Mouse (Mus musculus): ENCODE measurements around the gene Raver1.
"Not testable (repeated sequence)": the region's sequence is repeated elsewhere in the genome, so short reads cannot be mapped to it uniquely, and the experiment has no call there.

Gene Raver1

DNA sequence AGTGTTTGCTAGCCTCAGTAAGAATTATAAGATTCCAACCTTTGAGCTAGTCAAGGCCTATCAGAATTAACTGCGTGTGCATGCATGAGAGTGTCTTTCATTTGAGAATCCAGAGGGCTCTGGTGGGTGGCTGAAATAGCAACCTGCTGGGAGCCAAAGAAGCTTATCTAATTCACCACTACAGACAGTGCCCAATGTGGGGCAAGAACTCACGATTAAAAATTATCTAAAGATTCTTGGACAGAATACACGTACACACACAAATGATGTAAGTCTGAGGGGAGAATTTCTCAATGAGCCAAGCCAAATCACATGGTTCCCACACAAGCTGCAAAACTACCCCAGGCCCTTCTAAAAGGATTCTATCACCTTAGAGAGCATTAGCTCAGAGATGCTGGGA is 8.5 kb downstream of the Raver1 start:
- POLR2A ChIA-PET, result interaction anchor here (0.6 to 15.2 kb wide), 18 partner anchors 4 to 624 kb away, joined by 3 to 353 read pairs (median 5); partner anchors contain the start of genes Gm38431 (in 4 of the 4), Raver1 (in 4 of the 4), Fdx1l (in 2 of the 4) and Gm49373 (in 2 of the 4)
- CTCF ChIA-PET, result interaction anchor here in 2 of 4 experiments (1.3 to 1.6 kb wide), 2 partner anchors 9 to 83 kb away, joined by 3 read pairs; partner anchors contain the start of gene Fdx1l (in 1 of the 2)

DNA sequence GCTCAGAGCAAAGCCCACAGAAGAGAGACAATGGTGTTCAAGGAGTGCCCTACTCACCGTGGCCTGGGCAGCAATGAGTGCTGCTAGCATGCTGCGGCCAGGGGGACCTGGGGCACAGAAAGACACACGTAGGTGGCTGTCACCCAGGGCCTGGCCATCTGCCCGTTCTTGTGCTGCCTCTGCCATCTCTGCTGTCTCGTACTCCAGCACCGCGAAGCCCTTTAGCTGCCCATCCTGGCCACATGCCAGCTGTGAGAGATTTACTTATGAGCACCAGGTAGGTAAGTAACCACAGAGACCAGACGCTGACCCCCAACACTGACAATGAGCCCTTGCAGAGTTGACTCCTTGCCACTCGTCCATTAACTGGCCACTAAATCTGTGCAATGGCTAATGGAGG is 10.7 kb downstream of the Raver1 start:
- ChIA-PET POLR2A (interaction anchor here in 3 of 4 experiments (0.6 to 15.2 kb wide), 9 partner anchors 4 to 178 kb away, joined by 3 to 353 read pairs (median 5); partner anchors contain the start of genes Gm38431 (in 3 of the 3), Raver1 (in 3 of the 3), Fdx1l (in 1 of the 3) and Gm49373 (in 1 of the 3)), CTCF (no interaction called here)

DNA sequence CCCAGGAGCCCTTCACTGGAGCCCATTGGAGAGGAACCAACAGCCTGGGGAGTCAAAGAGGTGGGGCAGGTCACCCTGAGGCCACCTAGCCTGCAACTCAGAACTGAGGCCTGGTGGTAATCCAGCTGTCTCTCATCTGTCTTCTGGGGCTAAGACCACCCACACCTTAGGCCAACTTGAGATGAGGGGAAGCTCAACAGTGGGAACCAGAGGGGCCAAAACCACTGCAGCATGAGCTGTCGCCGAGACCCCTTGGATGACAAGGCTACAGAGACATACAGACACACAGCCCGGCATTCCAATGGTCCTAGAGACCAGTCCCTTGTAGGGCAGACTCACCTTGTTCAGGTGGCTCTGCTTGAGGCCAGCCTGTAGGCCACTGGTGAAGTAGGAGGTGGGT is 16.2 kb downstream of the Raver1 start:
- ChIA-PET CTCF (no interaction called here), POLR2A (interaction anchor here in 3 of 4 experiments (0.9 to 15.2 kb wide), 13 partner anchors 10 to 60 kb away, joined by 3 to 353 read pairs (median 5); partner anchors contain the start of genes Gm38431 (in 3 of the 3), Raver1 (in 3 of the 3), Icam1 (in 1 of the 3) and Tyk2 (in 1 of the 3))

DNA sequence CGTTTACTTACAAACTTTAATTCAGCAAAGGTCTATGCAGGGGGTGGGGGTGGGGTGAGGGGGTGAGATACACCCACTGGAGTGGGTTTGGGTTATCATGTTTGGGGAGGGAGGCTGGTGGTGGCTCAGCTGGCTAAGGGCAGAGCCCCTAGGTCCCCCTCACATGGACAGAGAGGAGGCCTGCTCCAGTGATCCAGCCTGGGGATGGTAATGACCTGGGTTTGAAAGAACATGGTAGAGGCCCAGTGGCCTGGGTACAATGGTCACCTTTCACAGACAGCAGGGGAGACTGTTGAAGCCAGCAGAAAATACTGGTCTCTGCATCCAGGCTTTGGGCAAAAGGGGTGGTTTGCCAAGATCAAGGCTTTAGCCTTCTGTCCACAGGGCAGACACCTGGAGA is 17.6 kb downstream of the Raver1 start:
- ChIA-PET POLR2A (interaction anchor here in 3 of 4 experiments (0.6 to 15.2 kb wide), 23 partner anchors 10 to 453 kb away, joined by 3 to 353 read pairs (median 5); partner anchors contain the start of genes Gm38431 (in 3 of the 3), Raver1 (in 3 of the 3), Eif3g (in 1 of the 3) and Kri1 (in 1 of the 3)), CTCF (interaction anchor here in 2 of 4 experiments (0.6 to 1.2 kb wide), 3 partner anchors 9 to 144 kb away, joined by 3 read pairs; partner anchors contain the start of gene Icam4 (in 1 of the 2))

DNA sequence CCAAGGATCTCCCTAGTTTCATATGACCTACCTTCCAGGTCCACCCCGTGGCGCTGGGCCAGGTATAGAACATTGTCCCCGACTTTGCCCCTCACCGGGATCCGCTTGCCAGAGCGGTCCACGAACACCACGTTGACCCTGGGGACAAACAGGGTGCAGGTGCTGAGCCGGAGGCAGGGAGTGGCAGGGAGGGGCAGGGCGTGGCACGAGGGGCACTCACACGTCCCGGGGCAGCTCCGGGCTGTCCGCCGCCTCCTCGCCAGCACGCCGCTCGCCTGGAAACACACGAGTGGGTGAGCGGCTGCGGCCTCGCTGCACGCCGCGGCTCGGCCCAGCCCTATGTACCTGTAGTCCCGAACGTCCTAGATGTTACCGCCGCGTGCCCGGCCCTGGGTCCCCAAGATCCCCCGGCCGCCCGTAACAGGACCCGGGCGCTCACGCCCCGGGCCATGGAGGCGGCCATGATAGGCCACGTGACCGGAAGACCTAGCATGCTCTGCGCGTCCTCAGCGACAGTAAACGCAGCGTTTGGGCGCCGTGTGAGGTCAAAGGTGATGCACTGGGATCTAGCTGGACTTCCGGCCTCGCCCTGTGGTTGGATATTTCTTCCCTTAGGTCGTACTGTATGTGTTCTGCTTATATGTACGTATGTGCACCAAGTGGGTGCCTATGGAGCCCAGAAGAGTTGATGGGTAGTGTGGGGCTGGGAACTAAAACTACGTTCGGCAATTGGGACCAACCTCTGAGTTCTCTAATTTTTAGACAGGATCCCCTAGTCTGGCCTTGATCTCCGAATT is 18.6 kb downstream of the Raver1 start, which contains the start of the genes Gm49373 and Fdx1l:
Gene Gm49373, minus strand, starts transcription at position 53 of the 797 bp plus-strand sequence.
Gene Fdx1l, minus strand, starts transcription at position 571 of the 797 bp plus-strand sequence.
- CTCF ChIA-PET, result interaction anchor here in 2 of 4 experiments (0.6 to 1.0 kb wide), 3 partner anchors 10 to 172 kb away, joined by 3 read pairs; no protein-coding TSS in a partner anchor
- POLR2A ChIA-PET, result interaction anchor here (0.6 to 15.2 kb wide), 46 partner anchors 9 to 454 kb away, joined by 3 to 353 read pairs (median 4); partner anchors contain the start of genes Gm38431 (in 3 of the 4), Raver1 (in 3 of the 4), Eif3g (in 1 of the 4) and Icam1 (in 1 of the 4)

DNA sequence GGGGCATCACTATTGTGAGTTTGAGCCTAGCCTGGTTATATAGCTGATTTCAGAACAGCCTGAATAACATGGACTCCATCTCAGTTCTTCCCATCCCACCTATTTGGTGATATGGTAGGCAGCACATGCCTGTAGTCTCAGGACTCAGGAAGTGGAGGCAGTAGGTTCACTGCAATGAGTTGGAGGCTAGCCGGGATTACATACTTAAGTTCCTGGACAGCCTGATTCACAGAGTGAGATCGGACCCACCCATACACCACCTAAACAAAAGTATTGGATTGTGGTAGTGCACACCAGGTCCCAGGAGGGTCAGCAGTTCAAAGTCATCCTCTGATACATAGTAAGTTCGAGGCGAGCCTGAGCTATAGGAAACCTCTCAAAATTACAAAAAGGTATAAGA is 19.2 kb downstream of the Raver1 start:
- CTCF ChIA-PET, result interaction anchor here in 1 of 4 experiments (0.7 kb wide), 1 partner anchor 15 kb away, joined by 3 read pairs; no protein-coding TSS in a partner anchor

DNA sequence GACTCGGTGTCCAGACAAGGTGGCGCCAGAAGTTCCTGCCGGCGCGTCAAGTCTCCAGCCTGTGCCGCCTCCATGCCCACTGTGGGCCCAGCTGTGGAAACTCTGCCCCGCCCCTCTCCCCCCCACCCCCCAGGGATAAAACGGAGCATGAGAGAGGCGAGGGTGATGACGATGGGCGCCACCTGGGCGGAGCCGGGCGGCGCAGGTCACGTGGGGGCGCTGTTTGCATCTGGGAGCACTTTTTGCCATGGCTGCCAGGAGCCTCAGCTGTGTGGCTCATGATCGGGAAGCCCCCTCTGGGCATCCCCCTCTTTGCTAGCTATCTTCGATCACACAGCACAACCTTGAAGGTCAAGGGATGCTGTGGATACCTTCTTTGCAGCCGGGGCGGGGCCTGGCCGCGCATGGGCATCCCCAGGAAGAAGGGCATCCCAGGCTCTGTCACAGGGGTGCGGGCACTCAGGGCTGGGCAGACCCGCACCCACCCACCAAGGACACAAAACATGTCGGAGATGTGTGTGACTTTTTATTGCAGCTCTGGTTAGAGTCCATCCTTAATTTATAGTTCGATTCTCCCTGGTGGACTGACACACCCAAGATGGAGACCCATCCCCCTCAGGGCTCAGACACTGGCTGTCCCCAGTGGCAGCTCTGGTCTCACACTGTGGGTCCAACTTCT is 24.7 kb downstream of the Raver1 start, which contains the start of gene Zglp1:
Gene Zglp1, minus strand, starts transcription at position 88 of the 679 bp plus-strand sequence.
- CTCF ChIA-PET, result interaction anchor here in 3 of 4 experiments (0.6 to 1.3 kb wide), 6 partner anchors 29 to 310 kb away, joined by 3 to 16 read pairs (median 3); partner anchors contain the start of gene Eif3g (in 1 of the 3)
- POLR2A ChIA-PET, result interaction anchor here (0.6 to 8.0 kb wide), 21 partner anchors 7 to 169 kb away, joined by 3 to 56 read pairs (median 4); partner anchors contain the start of genes Gm38431 (in 3 of the 4), Raver1 (in 3 of the 4), Eif3g (in 1 of the 4) and Fdx1l (in 1 of the 4)

More for the DNA sequence above, 19.2 kb downstream of the Raver1 start:
- POLR2A ChIA-PET, result interaction anchor here (0.6 to 15.2 kb wide), 31 partner anchors 9 to 195 kb away, joined by 3 to 353 read pairs (median 4); partner anchors contain the start of genes Gm38431 (in 2 of the 4), Raver1 (in 2 of the 4), Icam1 (in 1 of the 4) and Tyk2 (in 1 of the 4)

DNA sequence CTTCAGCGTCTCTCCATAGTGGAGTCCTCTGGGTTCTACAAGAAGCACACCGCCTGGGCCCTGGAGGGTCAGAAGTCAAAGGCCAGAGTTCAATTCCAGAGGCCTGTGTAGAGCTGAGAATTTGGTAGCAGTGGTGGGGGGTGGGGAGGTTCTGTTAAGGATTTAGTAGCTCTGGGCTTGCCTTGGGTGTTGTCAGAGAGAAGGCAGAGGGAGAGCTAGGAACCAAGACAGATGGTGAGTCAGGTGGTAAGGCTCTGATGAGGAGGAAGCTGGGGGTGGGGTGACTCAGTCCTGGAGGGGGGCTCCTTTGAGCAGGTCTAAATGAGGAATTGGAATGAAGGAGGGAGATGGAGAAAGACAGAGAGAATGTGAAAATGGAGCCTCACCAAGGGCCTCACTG is 28.9 kb downstream of the Raver1 start:
- POLR2A ChIA-PET, result interaction anchor here in 3 of 4 experiments (0.6 to 8.0 kb wide), 17 partner anchors 10 to 360 kb away, joined by 3 to 56 read pairs (median 4); partner anchors contain the start of genes Gm38431 (in 2 of the 3), Raver1 (in 2 of the 3), Fdx1l (in 1 of the 3) and Gm49373 (in 1 of the 3)
- CTCF ChIA-PET, result interaction anchor here in 2 of 4 experiments (0.6 to 1.3 kb wide), 4 partner anchors 34 to 232 kb away, joined by 3 to 4 read pairs (median 3); partner anchors contain the start of genes Eif3g (in 1 of the 2) and Icam4 (in 1 of the 2)

DNA sequence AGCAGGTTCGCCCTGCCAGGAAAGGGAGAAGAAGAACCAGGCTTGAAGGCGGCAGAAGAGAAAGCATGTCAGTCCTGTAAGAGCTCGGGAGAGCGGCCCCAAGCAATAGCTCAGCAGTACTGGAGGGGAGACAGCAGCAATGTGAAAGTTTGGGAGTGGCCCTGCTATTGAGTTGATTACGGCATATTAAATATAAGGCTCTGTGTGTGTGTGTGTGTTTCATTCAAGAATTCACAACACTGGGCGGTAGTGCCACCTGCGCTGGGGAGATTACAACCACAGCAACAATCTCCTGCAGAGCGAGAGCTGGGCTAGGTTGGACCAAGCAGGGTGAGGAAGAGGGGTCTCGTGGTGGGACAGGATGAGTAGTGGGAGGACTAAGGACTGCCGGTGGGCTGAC is 40.2 kb downstream of the Raver1 start:
- ChIA-PET CTCF (interaction anchor here in 3 of 4 experiments (0.6 to 1.7 kb wide), 3 partner anchors 16 to 589 kb away, joined by 3 to 7 read pairs (median 4); no protein-coding TSS in a partner anchor), POLR2A (interaction anchor here in 3 of 4 experiments (1.1 to 2.6 kb wide), 7 partner anchors 12 to 87 kb away, joined by 3 to 14 read pairs (median 3); partner anchors contain the start of genes Gm38431 (in 2 of the 3), Raver1 (in 2 of the 3) and Icam1 (in 1 of the 3))

DNA sequence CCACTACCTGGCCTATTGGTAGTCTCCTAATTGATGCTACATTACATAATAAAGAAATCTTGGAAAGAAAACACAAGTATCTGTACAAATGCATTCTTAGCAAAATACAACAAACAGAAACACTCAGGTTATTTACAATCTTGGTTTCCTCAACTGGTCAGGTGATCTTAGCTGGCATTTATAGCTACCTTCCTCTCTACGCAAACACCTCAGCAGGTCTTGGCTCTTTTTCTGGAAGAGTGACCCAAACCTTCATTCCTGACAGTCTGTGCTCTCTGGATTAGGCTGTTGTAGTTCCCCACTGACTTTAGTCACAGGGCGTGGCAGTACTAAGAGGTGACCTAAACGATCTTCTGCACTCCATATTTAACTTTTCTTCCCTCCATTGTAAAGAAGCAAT is 46.6 kb downstream of the Raver1 start:
- ChIA-PET POLR2A (no interaction called here), CTCF (interaction anchor here in 1 of 4 experiments (1.0 to 1.1 kb wide), 2 partner anchors 12 to 14 kb away, joined by 3 read pairs; no protein-coding TSS in a partner anchor)

DNA sequence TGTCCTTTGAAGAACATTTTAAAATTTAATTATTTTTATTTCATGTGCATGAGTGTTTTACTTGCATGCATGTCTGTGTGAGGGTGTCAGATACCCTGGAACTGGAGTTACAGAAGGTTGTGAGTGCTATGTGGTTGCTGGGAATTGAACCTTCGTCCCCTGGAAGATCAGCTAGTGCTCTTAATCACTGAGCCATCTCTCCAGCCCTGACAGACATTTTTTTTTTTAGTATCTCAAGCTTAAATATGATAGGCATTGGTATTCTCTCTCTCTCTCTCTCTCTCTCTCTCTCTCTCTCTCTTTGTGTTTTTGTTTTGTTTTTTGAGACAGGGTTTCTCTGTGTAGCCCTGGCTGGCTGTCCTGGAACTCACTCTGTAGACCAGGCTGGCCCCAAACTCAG is 47.0 kb downstream of the Raver1 start:
- CTCF ChIA-PET, result interaction anchor here in 1 of 4 experiments (1.0 to 1.1 kb wide), 2 partner anchors 11 to 14 kb away, joined by 3 read pairs; no protein-coding TSS in a partner anchor
- POLR2A ChIA-PET, result not testable (repeated sequence)

DNA sequence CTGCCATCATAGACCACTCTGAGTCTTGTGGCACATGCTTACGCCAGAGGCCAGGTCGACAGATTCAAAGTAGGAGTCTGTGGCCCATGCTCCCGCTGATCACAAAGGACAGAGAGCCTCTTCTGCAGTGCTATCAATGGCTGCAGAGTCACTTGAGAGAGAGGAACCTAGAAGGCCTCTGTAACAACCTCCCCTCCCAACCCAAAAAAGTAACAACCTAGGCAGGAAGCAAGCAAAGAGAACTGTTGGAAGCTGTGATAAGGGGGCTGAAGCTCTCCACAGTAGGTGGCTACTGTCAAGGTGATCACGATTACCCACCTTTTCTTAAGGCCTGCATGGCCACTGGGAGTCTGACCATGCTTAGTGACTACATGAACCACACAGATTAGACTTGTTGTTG is 48.2 kb downstream of the Raver1 start:
- CTCF ChIA-PET, result no interaction called here
- POLR2A ChIA-PET, result interaction anchor here in 1 of 4 experiments (1.0 to 1.7 kb wide), 2 partner anchors 9 to 48 kb away, joined by 3 to 9 read pairs; partner anchors contain the start of genes Gm38431 and Raver1

DNA sequence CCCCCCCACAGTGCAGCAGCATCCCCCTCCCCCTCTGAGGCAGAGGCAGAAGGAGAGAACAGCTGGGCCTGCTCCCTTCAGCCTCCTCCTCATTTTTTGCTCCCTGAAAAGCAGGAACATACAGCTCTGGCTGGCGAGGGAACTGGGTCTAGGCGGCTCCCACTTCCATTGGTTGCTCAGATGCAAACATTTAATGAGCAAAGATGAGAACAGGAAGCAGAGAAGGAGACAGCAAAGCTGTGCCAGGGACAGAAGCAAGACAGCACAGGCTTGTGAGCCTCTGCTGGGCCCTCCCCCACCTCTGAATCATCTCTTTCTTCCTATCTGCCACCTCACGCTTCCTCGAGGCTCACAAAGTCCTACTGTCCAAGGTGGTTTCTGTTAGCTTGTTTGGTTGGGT is 50.5 kb downstream of the Raver1 start:
- POLR2A ChIA-PET, result interaction anchor here in 2 of 4 experiments (0.6 to 4.5 kb wide), 7 partner anchors 8 to 163 kb away, joined by 3 to 16 read pairs (median 6); partner anchors contain the start of genes Gm38431 (in 1 of the 2), Icam1 (in 1 of the 2), Raver1 (in 1 of the 2) and Zglp1 (in 1 of the 2)
- CTCF ChIA-PET, result interaction anchor here in 2 of 4 experiments (0.6 to 1.7 kb wide), 3 partner anchors 10 to 128 kb away, joined by 3 to 5 read pairs (median 4); no protein-coding TSS in a partner anchor

DNA sequence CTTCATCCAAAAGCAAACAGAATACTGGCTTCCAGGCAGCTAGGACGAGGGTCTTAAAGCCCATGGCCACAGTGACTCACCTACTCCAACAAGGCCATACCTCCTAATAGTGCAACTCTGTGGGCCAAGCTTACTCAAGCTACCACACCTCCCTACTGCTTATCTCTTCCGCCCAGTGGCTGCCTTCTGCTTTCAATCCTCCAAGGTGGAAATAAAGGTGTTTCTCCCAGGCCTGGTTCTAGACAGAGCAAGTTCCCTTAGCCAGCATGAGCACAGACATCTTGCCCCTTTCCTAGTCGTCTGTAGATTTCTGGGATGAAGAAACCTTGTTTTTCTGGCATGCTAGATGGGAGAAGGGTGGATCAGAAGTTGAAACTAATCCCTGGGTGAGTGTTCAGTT is 52.0 kb downstream of the Raver1 start:
- POLR2A ChIA-PET, result interaction anchor here (0.5 to 7.6 kb wide), 11 partner anchors 9 to 52 kb away, joined by 3 to 55 read pairs (median 7); partner anchors contain the start of genes Gm38431 (in 2 of the 4), Raver1 (in 2 of the 4), Fdx1l (in 1 of the 4) and Gm49373 (in 1 of the 4)
- CTCF ChIA-PET, result interaction anchor here in 2 of 4 experiments (1.2 to 1.5 kb wide), 2 partner anchors 9 to 121 kb away, joined by 3 to 9 read pairs; no protein-coding TSS in a partner anchor

DNA sequence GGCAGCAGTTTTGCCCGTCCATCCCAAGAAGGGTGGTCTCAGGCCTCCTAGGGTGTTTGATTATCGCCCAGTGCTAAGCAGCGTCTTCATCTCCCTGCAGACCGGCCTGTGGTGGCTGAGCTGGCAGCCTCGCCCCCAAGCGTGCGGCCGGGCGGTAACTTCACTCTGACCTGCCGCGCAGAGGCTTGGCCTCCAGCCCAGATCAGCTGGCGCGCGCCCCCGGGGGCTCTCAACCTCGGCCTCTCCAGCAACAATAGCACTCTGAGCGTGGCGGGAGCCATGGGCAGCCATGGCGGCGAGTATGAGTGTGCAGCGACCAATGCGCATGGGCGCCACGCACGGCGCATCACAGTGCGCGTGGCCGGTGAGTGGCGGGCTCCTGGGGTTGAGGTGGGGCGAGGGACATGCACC is 54.3 kb downstream of the Raver1 start:
- ChIA-PET CTCF (interaction anchor here in 3 of 4 experiments (0.6 to 2.1 kb wide), 4 partner anchors 7 to 441 kb away, joined by 3 to 6 read pairs (median 3); partner anchors contain the start of gene Icam4 (in 1 of the 3)), POLR2A (interaction anchor here in 3 of 4 experiments (0.7 to 7.6 kb wide), 16 partner anchors 11 to 160 kb away, joined by 3 to 55 read pairs (median 5); partner anchors contain the start of genes Gm38431 (in 3 of the 3), Icam1 (in 3 of the 3), Raver1 (in 3 of the 3) and Fdx1l (in 1 of the 3))

DNA sequence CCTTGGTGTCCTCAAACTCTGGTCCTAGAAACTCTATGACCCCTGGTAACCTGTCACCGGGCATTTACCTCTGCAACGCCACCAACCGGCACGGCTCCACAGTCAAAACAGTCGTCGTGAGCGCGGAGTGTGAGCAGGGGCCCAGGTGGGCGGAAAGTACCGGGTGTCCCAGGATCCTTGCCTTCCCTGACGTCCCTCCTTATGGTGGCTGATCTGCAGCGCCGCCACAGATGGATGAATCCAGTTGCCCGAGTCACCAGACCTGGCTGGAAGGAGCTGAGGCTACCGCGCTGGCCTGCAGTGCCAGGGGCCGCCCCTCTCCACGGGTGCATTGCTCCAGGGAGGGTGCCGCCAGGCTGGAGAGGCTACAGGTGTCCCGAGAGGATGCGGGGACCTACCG is 55.1 kb downstream of the Raver1 start:
- CTCF ChIA-PET, result interaction anchor here in 2 of 4 experiments (0.9 to 1.2 kb wide), 3 partner anchors 10 to 101 kb away, joined by 3 to 4 read pairs (median 3); no protein-coding TSS in a partner anchor
- POLR2A ChIA-PET, result interaction anchor here in 3 of 4 experiments (0.5 to 7.6 kb wide), 17 partner anchors 10 to 159 kb away, joined by 3 to 55 read pairs (median 4); partner anchors contain the start of genes Gm38431 (in 2 of the 3), Icam1 (in 2 of the 3), Raver1 (in 2 of the 3) and Fdx1l (in 1 of the 3)
